Mouse (Mus musculus) neural tube, embryonic 14.5 days (tissue): ENCODE measurements around the gene Mctp2. TPM values are rescaled to one million over a fixed set of nuclear protein-coding genes. Genes with fewer than 3 reads are reported as not detected.

Source experiments
- ATAC-seq: fragments of 200-750 bp; cut with Nextera tagmentation; 2 replicates; pipeline ENCODE4 v1.8.0; 2017; ENCODE audit warnings: low read depth, mild to moderate bottlenecking, moderate TSS enrichment, moderate library complexity
- H3K27ac ChIP-seq: fragments of 300-500 bp; sonication (generic); 2 replicates; pipeline ENCODE4 v1.5.1; 2014; ENCODE audit warnings: low read depth, mild to moderate bottlenecking, control low read depth, low read length, moderate library complexity, mixed read lengths
- H3K27me3 ChIP-seq: fragments of 300-500 bp; sonication (generic); 2 replicates; pipeline ENCODE4 v1.6.1; 2014; ENCODE audit warnings: low read length; ENCODE audit not compliant: control insufficient read depth, insufficient read depth
- H3K36me3 ChIP-seq: fragments of 300-500 bp; sonication (generic); 2 replicates; pipeline ENCODE4 v1.6.1; 2014; ENCODE audit warnings: low read length, mixed read lengths; ENCODE audit not compliant: control insufficient read depth, insufficient read depth
- H3K4me1 ChIP-seq: fragments of 300-500 bp; sonication (generic); 2 replicates; pipeline ENCODE4 v1.6.1; 2014; ENCODE audit warnings: low read length; ENCODE audit not compliant: control insufficient read depth, insufficient read depth
- H3K4me2 ChIP-seq: fragments of 300-500 bp; sonication (generic); 2 replicates; pipeline ENCODE4 v1.6.1; 2014; ENCODE audit warnings: mild to moderate bottlenecking, low read depth, low read length, control low read depth
- H3K4me3 ChIP-seq: fragments of 300-500 bp; sonication (generic); 2 replicates; pipeline ENCODE4 v1.5.1; 2014; ENCODE audit warnings: low read depth, low read length, control low read depth, mixed read lengths
- H3K9ac ChIP-seq: fragments of 300-500 bp; sonication (generic); replicated peaks from 2 replicates; pipeline ENCODE4 v1.6.1; 2014; ENCODE audit warnings: low read depth, mild to moderate bottlenecking, control low read depth, low read length, mixed read lengths
- H3K9me3 ChIP-seq: fragments of 300-500 bp; sonication (generic); 2 replicates; pipeline ENCODE4 v1.6.1; 2016; ENCODE audit warnings: low read length; ENCODE audit not compliant: control insufficient read depth
- WGBS: fragments of 180-500 bp; shearing (Covaris S2); extraction: QIAGEN DNeasy Blood & Tissue Kit; methylation state at CpG from one replicate; pipeline ENCODE4 v1.1.7; 2014; 5-methylcytosine and 5-hydroxymethylcytosine counted together
- polyA plus RNA-seq: library from polyadenylated mRNA; unstranded; fragments of >200 nt; fragmentation: Nextera tagmentation; extraction: Ambion mirVana; gene quantifications from 2 replicates; pipeline ENCODE4 v1.2.1, GENCODE M21; 2014

Mctp2 gene
- polyA plus RNA-seq, 1 experiment from 2014 or later = 1.9 TPM

- H3K4me2 ChIP-seq = no peak overlapping the region
- no peak overlapping the region for H3K27ac ChIP-seq
- H3K36me3 ChIP-seq = no peaks in the 10 kb centered on the region
- H3K4me3 ChIP-seq = no peak overlapping the region
- H3K9me3 ChIP-seq = no peaks in the 10 kb centered on the region
- H3K4me1 ChIP-seq = no peaks in the 10 kb centered on the region
- H3K27me3 ChIP-seq = no peaks in the 10 kb centered on the region
- no peak for ATAC-seq
- 86% methylated on average over 2 of the region's 2 CpGs for WGBS
- H3K9ac ChIP-seq = no peak overlapping the region
Observed at GRCm38 (mm10) chr7:72169320-72169719, 137.1 kb downstream of the Mctp2 start.

DNA sequence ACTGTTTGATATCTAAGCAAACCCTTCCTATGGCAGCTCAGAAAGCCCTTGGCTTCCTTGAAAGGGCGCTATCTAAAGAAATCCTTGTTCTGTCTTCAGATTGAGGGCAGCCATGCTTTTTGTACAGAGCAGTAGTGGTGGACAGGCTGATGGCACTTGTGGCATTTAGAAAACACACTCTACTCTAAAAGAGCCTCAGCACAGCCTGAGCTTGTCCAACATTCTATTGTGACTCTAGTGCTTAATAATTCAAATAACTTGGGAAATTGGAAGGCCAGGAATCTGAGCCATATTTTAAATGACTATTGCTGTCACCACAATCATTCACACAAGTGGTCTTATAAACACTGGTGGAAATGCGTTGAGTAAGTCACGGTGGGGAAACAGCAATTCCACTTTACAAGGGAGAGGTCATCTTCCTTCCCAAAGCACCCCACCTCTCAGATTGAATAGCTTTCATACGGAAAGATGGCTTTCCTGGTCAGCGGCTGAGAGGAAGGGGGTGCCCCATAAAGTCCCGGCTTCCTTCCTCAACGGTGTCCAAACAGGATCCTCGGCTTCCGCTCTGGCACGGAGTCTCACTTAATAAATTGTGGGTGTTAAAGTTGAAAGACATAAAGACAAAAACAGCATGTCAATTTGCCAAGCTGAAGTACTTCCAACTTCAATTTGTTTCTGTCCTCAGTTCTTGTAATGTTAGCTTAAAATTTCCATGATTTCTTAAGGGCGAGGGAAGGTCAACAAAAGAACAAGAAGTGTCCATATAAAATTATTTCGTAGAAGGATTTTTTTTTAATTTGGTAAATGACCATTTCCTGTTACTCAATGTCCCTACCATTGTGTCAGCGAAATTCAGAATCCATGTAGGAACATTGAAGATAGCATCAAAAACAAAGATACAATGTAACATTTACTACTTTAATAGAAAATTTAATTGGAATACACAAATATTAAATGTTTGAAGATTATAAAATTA, 140.4 kb downstream of the Mctp2 start:
- 78% methylated on average over 13 of the region's 13 CpGs for WGBS
- no peak overlapping the region for H3K4me3 ChIP-seq

GRCm38 (mm10) chr7:72162256-72162655, 144.2 kb downstream of the Mctp2 start:
- H3K4me3 ChIP-seq = no peak overlapping the region
- whole genome bisulfite sequencing = 0% methylated on average over 1 of the region's 1 CpGs
- H3K27ac ChIP-seq = no peak overlapping the region
- no peaks in the 10 kb centered on the region for H3K36me3 ChIP-seq
- H3K9me3 ChIP-seq = no peaks in the 10 kb centered on the region
- no peak overlapping the region for H3K9ac ChIP-seq
- H3K27me3 ChIP-seq = no peaks in the 10 kb centered on the region
- ATAC-seq = no peak
- no peak overlapping the region for H3K4me2 ChIP-seq
- no peaks in the 10 kb centered on the region for H3K4me1 ChIP-seq

More for the DNA sequence above, 140.4 kb downstream of the Mctp2 start:
- ATAC-seq = no peak
- no peak overlapping the region for H3K9ac ChIP-seq
- H3K4me1 ChIP-seq = no peaks in the 10 kb centered on the region
- H3K27me3 ChIP-seq = no peaks in the 10 kb centered on the region
- no peaks in the 10 kb centered on the region for H3K9me3 ChIP-seq
- H3K4me2 ChIP-seq = no peak overlapping the region
- no peaks in the 10 kb centered on the region for H3K36me3 ChIP-seq
- H3K27ac ChIP-seq = no peak overlapping the region

GRCm38 (mm10) chr7:72159513-72160063, 146.8 kb downstream of the Mctp2 start:
- Histone ChIP-seq H3K9ac (no peak overlapping the region), H3K27ac (no peak overlapping the region), H3K4me2 (no peak overlapping the region), H3K27me3 (no peaks in the 10 kb centered on the region), H3K4me3 (no peak overlapping the region), H3K9me3 (no peaks in the 10 kb centered on the region), H3K36me3 (no peaks in the 10 kb centered on the region), H3K4me1 (no peaks in the 10 kb centered on the region)
- no peak for ATAC-seq
- 81% methylated on average over 4 of the region's 4 CpGs for WGBS

DNA sequence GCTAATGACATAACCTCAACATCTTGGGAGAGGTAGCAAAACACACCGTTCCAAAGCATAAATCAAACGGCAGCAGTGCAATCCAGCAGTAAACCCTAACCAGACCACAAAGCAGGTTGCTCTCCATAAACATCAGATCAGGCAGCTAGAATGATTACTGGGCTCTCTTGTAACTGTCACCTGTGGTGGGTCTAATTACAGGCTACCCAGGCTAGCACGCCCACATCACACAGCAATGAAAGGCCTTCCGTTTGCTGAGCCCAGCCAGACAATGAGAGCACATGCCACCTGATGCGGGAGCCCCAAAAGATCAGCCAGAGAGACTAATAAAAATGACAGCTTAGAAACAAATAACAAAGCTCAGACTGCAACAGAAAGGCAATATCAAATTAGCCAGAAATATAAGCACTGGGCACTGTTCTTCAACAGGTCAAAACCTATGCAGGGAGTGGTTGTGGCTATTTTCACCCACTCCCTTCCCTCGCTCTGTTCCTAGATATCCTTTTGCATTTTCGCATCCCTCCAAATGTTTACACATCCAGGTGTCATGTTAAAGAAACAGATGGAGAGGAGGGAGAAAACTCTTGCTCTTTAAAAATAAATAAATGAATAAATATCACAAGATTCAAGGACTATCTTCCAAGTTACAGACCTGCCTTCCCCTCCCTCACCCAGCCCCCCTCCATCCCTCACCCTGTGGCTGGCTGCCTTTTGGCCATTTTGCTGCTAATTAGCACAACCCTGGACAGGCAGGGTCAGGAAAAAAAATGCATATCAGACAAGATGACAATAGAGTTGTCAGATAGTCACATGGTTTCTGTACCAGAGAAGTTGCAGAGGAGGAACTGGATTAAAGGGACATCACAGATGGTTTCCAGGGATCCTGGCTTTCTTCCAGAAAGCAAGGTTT, 155.4 kb downstream of the Mctp2 start:
- no peaks in the 10 kb centered on the region for H3K9me3 ChIP-seq

GRCm38 (mm10) chr7:72149073-72149472, 157.3 kb downstream of the Mctp2 start:
- Histone ChIP-seq H3K36me3 (no peaks in the 10 kb centered on the region), H3K9me3 (no peaks in the 10 kb centered on the region), H3K27ac (no peak overlapping the region), H3K9ac (no peak overlapping the region), H3K27me3 (no peaks in the 10 kb centered on the region), H3K4me2 (no peak overlapping the region), H3K4me3 (no peak overlapping the region), H3K4me1 (no peaks in the 10 kb centered on the region)
- 17% methylated on average over 3 of the region's 3 CpGs for WGBS
- no peak for ATAC-seq

More for the DNA sequence above, 155.4 kb downstream of the Mctp2 start:
- Histone ChIP-seq H3K27me3 (no peaks in the 10 kb centered on the region), H3K4me2 (no peak overlapping the region), H3K4me3 (no peak overlapping the region), H3K36me3 (no peaks in the 10 kb centered on the region), H3K4me1 (no peaks in the 10 kb centered on the region), H3K9ac (no peak overlapping the region), H3K27ac (no peak overlapping the region)
- ATAC-seq = no peak
- WGBS = 18% methylated on average over 7 of the region's 7 CpGs

DNA sequence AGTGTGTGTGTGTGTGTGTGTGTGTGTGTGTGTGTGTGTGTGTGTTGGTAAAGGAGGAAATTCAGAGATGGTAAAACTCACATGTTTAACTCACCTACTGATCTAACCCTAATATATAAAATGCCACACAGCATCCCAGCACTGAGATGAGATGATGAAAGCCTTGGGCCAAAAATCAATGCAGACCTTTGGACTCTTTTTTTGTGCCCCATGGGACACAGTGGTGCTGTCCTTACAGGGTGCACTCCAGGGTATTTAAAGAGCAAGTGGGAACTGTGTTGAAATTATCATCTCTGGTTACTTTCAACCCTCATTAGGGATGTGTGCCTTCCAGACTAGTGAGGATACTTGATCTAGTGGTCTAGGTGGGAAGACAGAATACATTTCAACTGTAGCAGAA, 159.6 kb downstream of the Mctp2 start:
- H3K36me3 ChIP-seq = no peaks in the 10 kb centered on the region
- no peak overlapping the region for H3K4me3 ChIP-seq
- no peaks in the 10 kb centered on the region for H3K9me3 ChIP-seq
- H3K27ac ChIP-seq = no peak overlapping the region
- no peak overlapping the region for H3K4me2 ChIP-seq
- ATAC-seq = no peak
- no peaks in the 10 kb centered on the region for H3K4me1 ChIP-seq
- H3K27me3 ChIP-seq = no peaks in the 10 kb centered on the region
- no peak overlapping the region for H3K9ac ChIP-seq

DNA sequence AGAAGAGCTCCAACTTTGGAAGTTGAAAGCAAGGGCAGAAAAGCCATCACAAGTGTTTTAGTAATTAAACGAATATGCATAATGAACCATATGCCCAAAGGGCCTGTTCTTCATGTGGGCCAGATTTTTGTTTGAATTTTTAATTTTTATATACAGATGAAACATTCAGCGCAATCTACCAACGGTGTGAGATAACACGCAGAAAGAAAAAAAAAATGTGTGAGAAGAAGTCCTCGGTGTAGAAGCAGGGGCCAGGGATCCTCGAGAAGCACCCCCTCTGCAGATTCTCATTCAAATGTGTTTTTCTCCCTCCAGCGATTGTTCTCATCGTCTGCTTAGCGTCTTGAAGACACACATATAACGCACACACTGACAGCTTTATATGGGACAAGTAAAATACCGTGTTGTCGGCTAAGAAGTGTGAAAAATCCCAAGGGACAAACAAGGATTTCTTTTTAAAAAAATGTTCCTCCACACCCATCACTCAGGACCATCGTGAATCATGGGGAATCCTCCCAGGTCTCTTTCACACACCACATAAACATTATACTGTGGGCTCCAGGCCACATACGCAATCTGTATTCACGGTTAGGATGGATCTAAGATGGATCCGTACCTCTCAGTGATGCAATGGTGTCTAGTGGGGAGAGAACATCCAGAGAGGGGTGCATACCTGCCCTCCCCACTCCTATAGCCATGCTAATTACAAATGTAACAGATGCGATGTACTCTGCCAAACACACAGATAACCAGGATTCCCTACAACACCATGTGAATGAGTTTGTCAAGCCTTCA, 160.5 kb downstream of the Mctp2 start:
- no peak overlapping the region for H3K27ac ChIP-seq
- H3K27me3 ChIP-seq = no peaks in the 10 kb centered on the region
- WGBS = 58% methylated on average over 17 of the region's 17 CpGs
- no peaks in the 10 kb centered on the region for H3K36me3 ChIP-seq
- H3K9me3 ChIP-seq = no peaks in the 10 kb centered on the region
- no peak overlapping the region for H3K4me3 ChIP-seq
- no peak overlapping the region for H3K4me2 ChIP-seq
- ATAC-seq = no peak; the same call in 1 of the 2 replicates
- H3K9ac ChIP-seq = no peak overlapping the region
- no peaks in the 10 kb centered on the region for H3K4me1 ChIP-seq
